Mouse (Mus musculus): ENCODE measurements around the gene Irf2bp2.

GRCm38 (mm10) chr8:126596097-126596634 is 2.4 kb upstream of the Irf2bp2 start:
- TF ChIP-seq POLR2A (IDR thresholded peaks at IDR 0.05; ENCODE audit: borderline replicate concordance, extremely low read depth, insufficient read depth, insufficient read length, poor library complexity, severe bottlenecking) (no peak), CTCF (IDR thresholded peaks at IDR 0.05; ENCODE audit: borderline replicate concordance, extremely low read depth, insufficient read depth, insufficient read length) (no peak)
